Mouse (Mus musculus): ENCODE results near the gene Cdh3.

DNA sequence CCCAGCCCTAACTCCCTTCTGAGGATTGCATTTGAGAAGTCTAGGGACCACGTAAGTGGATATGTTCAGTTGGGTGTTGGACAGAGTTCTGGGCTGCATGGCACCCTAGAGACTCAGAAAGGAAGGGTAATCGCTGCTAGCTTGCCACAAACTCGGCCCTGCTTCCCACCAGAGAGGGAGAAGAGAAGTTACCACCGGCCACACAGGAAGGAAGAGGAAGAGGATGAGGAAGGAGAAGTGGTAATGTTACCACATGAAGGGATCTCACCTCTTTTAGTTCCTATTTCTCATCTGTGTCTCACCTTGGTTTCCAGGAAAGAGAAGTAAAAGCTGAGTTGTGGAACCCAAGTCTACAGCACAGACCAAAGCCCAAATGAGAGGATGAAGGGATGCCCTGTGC is 63.6 kb downstream of the Cdh3 start:
- no peak for TF ChIP-seq POLR2A (IDR thresholded peaks at IDR 0.05; ENCODE audit: borderline replicate concordance, extremely low read depth, low read depth, low read length)
- TF ChIP-seq CTCF (IDR thresholded peaks at IDR 0.05; ENCODE audit: insufficient read depth, low read length): no peak

Data from lung, adult 2 months (tissue).